In the genomic region with DNA sequence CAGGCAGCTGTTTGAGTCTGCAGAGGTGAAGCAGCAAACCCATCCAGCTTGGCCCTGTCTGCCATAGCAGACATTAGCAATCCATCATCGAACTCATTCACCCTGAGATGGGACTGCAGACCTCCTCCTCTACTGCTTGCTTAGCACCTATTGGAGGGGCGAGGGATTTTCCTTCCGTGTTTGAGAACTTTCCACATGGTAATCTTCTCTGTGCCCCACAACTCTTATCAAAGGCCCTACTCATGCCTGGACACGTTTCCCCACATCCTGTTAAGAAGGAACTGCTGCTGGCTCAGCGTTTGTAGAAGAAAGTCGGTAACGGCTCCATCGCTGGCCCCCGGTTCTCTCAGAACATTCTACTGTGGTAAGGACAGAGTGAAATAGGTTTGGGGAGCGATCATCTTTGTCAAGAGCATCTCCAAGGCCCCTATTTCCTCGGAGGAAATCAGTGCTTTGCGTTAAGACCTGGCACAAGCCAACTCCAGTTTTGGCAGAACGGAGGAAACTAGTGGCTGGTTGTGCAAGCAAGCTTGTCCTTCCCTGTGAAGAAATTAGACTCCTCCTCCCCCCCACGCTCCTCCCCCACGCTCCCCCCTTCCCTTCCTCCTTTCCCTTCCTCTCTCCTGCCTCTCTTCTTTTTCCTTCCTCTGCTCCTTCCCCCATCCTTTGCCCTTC, we compare ENCODE assay signal across 8 mouse cellular contexts. TPM values are rescaled to one million over a fixed set of nuclear protein-coding genes. Genes with fewer than 3 reads are reported as not detected.
DNase-seq lines count a peak whose midpoint lies in the region; ATAC-seq and TF ChIP-seq lines count a peak whose summit lies in the region.

No protein-coding gene starts in this region.

- no peaks in the 10 kb centered on the region for H3K4me1 ChIP-seq in forebrain, embryonic 15.5 days
- no peaks in the 10 kb centered on the region for H3K4me1 ChIP-seq in forebrain, embryonic 13.5 days
- peaks cover 13% of the 10 kb centered on the region for H3K4me1 ChIP-seq in heart, adult 2 months (ENCODE audit: control insufficient read depth, insufficient read depth, low read length)
- H3K4me1 ChIP-seq in kidney, postnatal 0 days (replicated peaks; ENCODE audit: insufficient read depth, low read length), result no peaks in the 10 kb centered on the region

- no peak overlapping the region for H3K9ac ChIP-seq in forebrain, embryonic 15.5 days (replicated peaks)
- no peak overlapping the region for H3K9ac ChIP-seq in forebrain, embryonic 13.5 days
- H3K9ac ChIP-seq in heart, adult 2 months (ENCODE audit: low read depth, low read length), result peak overlapping the region; percentile 9
- no peak overlapping the region for H3K9ac ChIP-seq in kidney, postnatal 0 days (ENCODE audit: low read depth, low read length)

- H3K27ac ChIP-seq in forebrain, embryonic 15.5 days (replicated peaks), result 0 out of 2 replicates have a peak overlapping the region, but pooled peaks have one; percentile 8
- H3K27ac ChIP-seq in forebrain, embryonic 13.5 days, result no peak overlapping the region
- peak overlapping the region; percentile 84 for H3K27ac ChIP-seq in heart, adult 2 months
- peak overlapping the region; percentile 78 for H3K27ac ChIP-seq in kidney, postnatal 0 days

- no peaks in the 10 kb centered on the region for H3K27me3 ChIP-seq in forebrain, embryonic 15.5 days
- no peaks in the 10 kb centered on the region for H3K27me3 ChIP-seq in forebrain, embryonic 13.5 days
- H3K27me3 ChIP-seq in heart, adult 2 months (ENCODE audit: control insufficient read depth, insufficient read depth, low read length), result no peaks in the 10 kb centered on the region
- no peaks in the 10 kb centered on the region for H3K27me3 ChIP-seq in kidney, postnatal 0 days (ENCODE audit: insufficient read depth, low read length)

- TF ChIP-seq EP300 in heart, adult 2 months (IDR thresholded peaks at IDR 0.05; ENCODE audit: insufficient read depth, low read depth, low read length), result 0 out of 2 replicates have a peak, but pooled peaks have one; percentile 10

- WGBS in forebrain, embryonic 15.5 days, result 72% methylated on average over 15 of the region's 15 CpGs
- 74% methylated on average over 15 of the region's 15 CpGs for WGBS in forebrain, embryonic 13.5 days
- 23% methylated on average over 15 of the region's 15 CpGs for WGBS in heart, adult 2 months
- WGBS in kidney, postnatal 0 days, result 30% methylated on average over 15 of the region's 15 CpGs

- no peak for ATAC-seq in forebrain, embryonic 15.5 days (replicated peaks)
- ATAC-seq in forebrain, embryonic 13.5 days, result no peak
- peak; percentile 52 for ATAC-seq in kidney, postnatal 0 days (replicated peaks; ENCODE audit: low FRiP score, low read depth)

- no peaks in the 10 kb centered on the region for H3K9me3 ChIP-seq in forebrain, embryonic 15.5 days
- H3K9me3 ChIP-seq in forebrain, embryonic 13.5 days (replicated peaks), result no peaks in the 10 kb centered on the region
- H3K9me3 ChIP-seq in kidney, postnatal 0 days (replicated peaks; ENCODE audit: low read length), result no peaks in the 10 kb centered on the region

- no peaks in the 10 kb centered on the region for H3K36me3 ChIP-seq in forebrain, embryonic 15.5 days
- H3K36me3 ChIP-seq in forebrain, embryonic 13.5 days (ENCODE audit: poor library complexity, severe bottlenecking), result no peaks in the 10 kb centered on the region
- H3K36me3 ChIP-seq in heart, adult 2 months (ENCODE audit: control insufficient read depth, insufficient read depth, low read length), result no peaks in the 10 kb centered on the region
- H3K36me3 ChIP-seq in kidney, postnatal 0 days (ENCODE audit: insufficient read depth, low read length), result no peaks in the 10 kb centered on the region

- no peak overlapping the region for H3K4me3 ChIP-seq in forebrain, embryonic 15.5 days
- H3K4me3 ChIP-seq in forebrain, embryonic 13.5 days, result no peak overlapping the region
- peak overlapping the region; percentile 56 for H3K4me3 ChIP-seq in heart, adult 2 months
- no peak overlapping the region for H3K4me3 ChIP-seq in kidney, postnatal 0 days (replicated peaks; ENCODE audit: low read depth, low read length)

- peak; percentile 79 for TF ChIP-seq POLR2A in heart, adult 2 months (IDR thresholded peaks at IDR 0.05; ENCODE audit: insufficient read depth, low read depth, low read length)

- H3K4me2 ChIP-seq in forebrain, embryonic 15.5 days (replicated peaks), result 0 out of 2 replicates have a peak overlapping the region, but pooled peaks have one; percentile 10
- no peak overlapping the region for H3K4me2 ChIP-seq in forebrain, embryonic 13.5 days
- H3K4me2 ChIP-seq in kidney, postnatal 0 days (ENCODE audit: low read length), result peak overlapping the region; percentile 29

- H3K79me2 ChIP-seq in heart, adult 2 months (replicated peaks; ENCODE audit: control insufficient read depth, insufficient read depth, low read length), result no peaks in the 10 kb centered on the region

- intact Hi-C loops in heart, adult 2 months (cut with DNase I), result loop anchor here (2.0 kb wide), 1 partner anchor 13 kb away; a partner anchor contains a TSS

- DNase-seq in R1 (ENCODE audit: low read depth, low spot score), result peak; percentile 92
- peak; percentile 74 to 80 for DNase-seq in heart, adult 2 months
- DNase-seq in kidney, postnatal 0 days (ENCODE audit: low spot score), result peak; percentile 68
- peak; percentile 71 to 73 for DNase-seq in lung, postnatal 4 days
- peak; percentile 87 for DNase-seq in thymus, postnatal 0 days (ENCODE audit: low spot score)
- no peak for DNase-seq in right cerebral cortex, postnatal 10 days (ENCODE audit: low spot score in 2 of 2)

- TF ChIP-seq CTCF in heart, adult 2 months (IDR thresholded peaks at IDR 0.05), result peak; percentile 7; the same call in 1 of the 2 replicates
- no peak for TF ChIP-seq CTCF in kidney, postnatal 0 days (IDR thresholded peaks at IDR 0.05; ENCODE audit: low read depth)

RNA-seq across cellular contexts. Expression of a gene that starts 4.9 kb away (rescaled TPM):
- not detected in 2 replicates for polyA plus RNA-seq in forebrain, embryonic 15.5 days (2015; fragmentation: Nextera tagmentation; extraction: Ambion mirVana)
- polyA plus RNA-seq in forebrain, embryonic 13.5 days (2015; fragmentation: Nextera tagmentation; extraction: Ambion mirVana), result not detected in 2 replicates
- under 1 TPM in 1 of 2 experiments, not detected in 1; 0.16 TPM for total RNA-seq in heart, adult 2 months (2021)
- polyA plus RNA-seq in heart, adult 2 months (2012; rRNA removed), result 0.08 and 0.12 TPM in 2 replicates
- polyA plus RNA-seq in kidney, postnatal 0 days (2015; fragmentation: Nextera tagmentation; extraction: Ambion mirVana), result not detected in 2 replicates
- 0.33 and 0.40 TPM in 2 replicates for polyA plus RNA-seq in thymus, postnatal 0 days (2015; fragmentation: Nextera tagmentation; extraction: Ambion mirVana)

RNA-seq across cellular contexts. Expression of a gene that starts 12.6 kb away (rescaled TPM):
- polyA plus RNA-seq in forebrain, embryonic 15.5 days (2015; fragmentation: Nextera tagmentation; extraction: Ambion mirVana), result 273 and 275 TPM in 2 replicates
- polyA plus RNA-seq in forebrain, embryonic 13.5 days (2015; fragmentation: Nextera tagmentation; extraction: Ambion mirVana), result 288 TPM in 2 replicates
- 100 to 1,000 TPM; 101 to 127 TPM for total RNA-seq in heart, adult 2 months (2021)
- polyA plus RNA-seq in heart, adult 2 months (2012; rRNA removed), result 59.7 and 87.8 TPM in 2 replicates
- polyA plus RNA-seq in kidney, postnatal 0 days (2015; fragmentation: Nextera tagmentation; extraction: Ambion mirVana), result 203 and 220 TPM in 2 replicates
- polyA plus RNA-seq in thymus, postnatal 0 days (2015; fragmentation: Nextera tagmentation; extraction: Ambion mirVana), result 321 and 340 TPM in 2 replicates

RNA-seq across cellular contexts. Expression of a gene that starts 44.8 kb away (rescaled TPM):
- polyA plus RNA-seq in forebrain, embryonic 15.5 days (2015; fragmentation: Nextera tagmentation; extraction: Ambion mirVana), result 0.28 and 3.6 TPM in 2 replicates
- 0.81 and 3.6 TPM in 2 replicates for polyA plus RNA-seq in forebrain, embryonic 13.5 days (2015; fragmentation: Nextera tagmentation; extraction: Ambion mirVana)
- over 10,000 TPM; 18,797 to 22,206 TPM for total RNA-seq in heart, adult 2 months (2021)
- polyA plus RNA-seq in heart, adult 2 months (2012; rRNA removed), result 7,725 and 11,177 TPM in 2 replicates
- 0.80 and 1.4 TPM in 2 replicates for polyA plus RNA-seq in kidney, postnatal 0 days (2015; fragmentation: Nextera tagmentation; extraction: Ambion mirVana)
- 1.3 and 1.7 TPM in 2 replicates for polyA plus RNA-seq in thymus, postnatal 0 days (2015; fragmentation: Nextera tagmentation; extraction: Ambion mirVana)

Comparison
In these comparisons a context has a peak if more than half of its experiments do, and no peak if none do; other contexts are left out.
1. DNase-seq: peak in R1 (single experiment), heart, adult 2 months (2 of 2), kidney, postnatal 0 days (single experiment), lung, postnatal 4 days (2 of 2) and thymus, postnatal 0 days (single experiment); none in right cerebral cortex, postnatal 10 days (0 of 2).
2. RNA of a gene that starts 44.8 kb away (polyA plus RNA-seq): 7,725 to 11,177 TPM in heart, adult 2 months; 0.80 to 1.4 TPM in kidney, postnatal 0 days, 1.3 to 1.7 TPM in thymus, postnatal 0 days, 0.81 to 3.6 TPM in forebrain, embryonic 13.5 days and 0.28 to 3.6 TPM in forebrain, embryonic 15.5 days; every median in the first group is over 1,000 times any median in the second.